Mouse (Mus musculus) forebrain, postnatal 0 days (tissue): ENCODE data around the gene Dus1l. TPM values are rescaled to one million over a fixed set of nuclear protein-coding genes. Genes with fewer than 3 reads are reported as not detected.
"Not testable (repeated sequence)": the region's sequence is repeated elsewhere in the genome, so short reads cannot be mapped to it uniquely, and the experiment has no call there.

Source experiments
- ATAC-seq: fragments of 200-750 bp; cut with Nextera tagmentation; 2 replicates; pipeline ENCODE4 v1.8.0; 2017; ENCODE audit warnings: mild to moderate bottlenecking, moderate library complexity
- DNase-seq: peaks from one replicate; pipeline ENCODE4 v3.0.0-alpha.2; 2015
- H3K27ac ChIP-seq: fragments of 300-500 bp; sonication (generic); 2 replicates; pipeline ENCODE4 v1.5.1; 2014; ENCODE audit warnings: low read depth, mild to moderate bottlenecking, antibody characterized with exemption, low read length, moderate library complexity, mixed read lengths
- H3K27me3 ChIP-seq: fragments of 300-500 bp; sonication (generic); 2 replicates; pipeline ENCODE4 v1.6.1; 2014; ENCODE audit warnings: mild to moderate bottlenecking, low read length, mixed read lengths; ENCODE audit not compliant: insufficient read depth
- H3K36me3 ChIP-seq: fragments of 300-500 bp; sonication (generic); 2 replicates; pipeline ENCODE4 v1.6.1; 2014; ENCODE audit warnings: mild to moderate bottlenecking, moderate library complexity; ENCODE audit not compliant: insufficient read depth
- H3K4me1 ChIP-seq: fragments of 300-500 bp; sonication (generic); 2 replicates; pipeline ENCODE4 v1.6.1; 2014; ENCODE audit warnings: antibody characterized with exemption; ENCODE audit not compliant: insufficient read depth
- H3K4me2 ChIP-seq: fragments of 300-500 bp; sonication (generic); 2 replicates; pipeline ENCODE4 v1.6.1; 2014; ENCODE audit warnings: low read depth, mild to moderate bottlenecking, moderate library complexity
- H3K4me3 ChIP-seq: fragments of 300-500 bp; sonication (generic); 2 replicates; pipeline ENCODE4 v1.5.1; 2014; ENCODE audit warnings: low read depth, low read length, mixed read lengths
- H3K9ac ChIP-seq: fragments of 300-500 bp; sonication (generic); 2 replicates; pipeline ENCODE4 v1.6.1; 2014; ENCODE audit warnings: mild to moderate bottlenecking
- H3K9me3 ChIP-seq: fragments of 300-500 bp; sonication (generic); 2 replicates; pipeline ENCODE4 v1.6.1; 2016; ENCODE audit warnings: low read length
- CTCF ChIP-seq: sonication (generic); IDR thresholded peaks from 2 replicates; pipeline ENCODE4 v1.5.1; 2016; ENCODE audit warnings: antibody characterized with exemption, control low read depth, low read depth
- WGBS: fragments of 180-500 bp; shearing (Covaris S2); extraction: QIAGEN DNeasy Blood & Tissue Kit; methylation state at CpG from one replicate; pipeline ENCODE4 v1.1.7; 2014; 5-methylcytosine and 5-hydroxymethylcytosine counted together
- polyA plus RNA-seq: library from polyadenylated mRNA; unstranded; fragments of >200 nt; fragmentation: Nextera tagmentation; extraction: Ambion mirVana; gene quantifications from 2 replicates; pipeline ENCODE4 v1.2.1, GENCODE M21; 2015
- total RNA-seq: library from RNA; depleted of rRNA; stranded (reverse); fragments of >200 nt; gene quantifications from 2 replicates; pipeline ENCODE4 v1.2.3, GENCODE M21; 2014

Dus1l gene
- total and polyA plus RNA-seq, 2 experiments from 2014 or later: 38.6 to 52.0 TPM

GRCm38 (mm10) chr11:120800061-120800904, 4.1 kb upstream of the Dus1l start:
- Histone ChIP-seq H3K27me3 (no peaks in the 10 kb centered on the region), H3K4me1 (peaks cover 3% of the 10 kb centered on the region), H3K9me3 (no peaks in the 10 kb centered on the region), H3K27ac (peak overlapping the region; percentile 29; the same call in 1 of the 2 replicates), H3K4me3 (no peak overlapping the region), H3K4me2 (0 out of 2 replicates have a peak overlapping the region, but pooled peaks have one; percentile 3), H3K9ac (no peak overlapping the region), H3K36me3 (peaks cover under 1% of the 10 kb centered on the region; the same call in 1 of the 2 replicates)
- DNase-seq: peak; percentile 88
- ATAC-seq: peak; percentile 68
- 9% methylated on average over 10 of the region's 10 CpGs for WGBS
- peak; percentile 88 for TF ChIP-seq CTCF

- no peaks in the 10 kb centered on the region for H3K27me3 ChIP-seq
- H3K4me2 ChIP-seq: 0 out of 2 replicates have a peak overlapping the region, but pooled peaks have one; percentile 3
- no peak overlapping the region for H3K4me3 ChIP-seq
- no peaks in the 10 kb centered on the region for H3K9me3 ChIP-seq
- 63% methylated on average over 6 of the region's 6 CpGs for WGBS
- no peak for TF ChIP-seq CTCF
- peaks cover 6% of the 10 kb centered on the region for H3K4me1 ChIP-seq
- H3K36me3 ChIP-seq: no peaks in the 10 kb centered on the region
- H3K27ac ChIP-seq: peak overlapping the region; percentile 29; the same call in 1 of the 2 replicates
- DNase-seq: no peak
- no peak for ATAC-seq
- H3K9ac ChIP-seq: no peak overlapping the region
Measured at GRCm38 (mm10) chr11:120799316-120799890, 3.2 kb upstream of the Dus1l start.

- peaks cover 9% of the 10 kb centered on the region for H3K36me3 ChIP-seq
- no peak overlapping the region for H3K27ac ChIP-seq
- H3K9me3 ChIP-seq: no peaks in the 10 kb centered on the region
- 88% methylated on average over 3 of the region's 3 CpGs for WGBS
- peaks cover 6% of the 10 kb centered on the region for H3K4me1 ChIP-seq
- no peaks in the 10 kb centered on the region for H3K27me3 ChIP-seq
- H3K9ac ChIP-seq: no peak overlapping the region
- no peak for DNase-seq
- no peak for TF ChIP-seq CTCF
- H3K4me2 ChIP-seq: no peak overlapping the region
- H3K4me3 ChIP-seq: no peak overlapping the region
- ATAC-seq: no peak
Measured at GRCm38 (mm10) chr11:120798244-120798643, 2.0 kb upstream of the Dus1l start.

GRCm38 (mm10) chr11:120796614-120796946, 377 bp upstream of the Dus1l start:
- Histone ChIP-seq H3K4me3 (peak overlapping the region; percentile 73), H3K27ac (peak overlapping the region; percentile 83), H3K9ac (peak overlapping the region; percentile 83), H3K9me3 (no peaks in the 10 kb centered on the region), H3K4me1 (peaks cover 6% of the 10 kb centered on the region), H3K36me3 (peaks cover 25% of the 10 kb centered on the region), H3K27me3 (no peaks in the 10 kb centered on the region), H3K4me2 (peak overlapping the region; percentile 94)
- ATAC-seq (no peak; the same call in 1 of the 2 replicates), DNase-seq (no peak)
- 20% methylated on average over 8 of the region's 8 CpGs for WGBS
- no peak for TF ChIP-seq CTCF

GRCm38 (mm10) chr11:120792652-120793051, 3.6 kb downstream of the Dus1l start:
- H3K4me3 ChIP-seq: no peak overlapping the region
- H3K9ac ChIP-seq: no peak overlapping the region
- TF ChIP-seq CTCF: no peak
- H3K27ac ChIP-seq: no peak overlapping the region
- WGBS: 96% methylated on average over 9 of the region's 9 CpGs
- no peaks in the 10 kb centered on the region for H3K9me3 ChIP-seq
- peaks cover 6% of the 10 kb centered on the region for H3K4me1 ChIP-seq
- DNase-seq (no peak), ATAC-seq (no peak)
- no peaks in the 10 kb centered on the region for H3K27me3 ChIP-seq
- H3K4me2 ChIP-seq: no peak overlapping the region
- peaks cover 59% of the 10 kb centered on the region for H3K36me3 ChIP-seq

- DNase-seq (no peak), ATAC-seq (peak; percentile 50; the same call in 1 of the 2 replicates)
- H3K27me3 ChIP-seq: no peaks in the 10 kb centered on the region
- peaks cover 79% of the 10 kb centered on the region for H3K36me3 ChIP-seq
- 91% methylated on average over 3 of the region's 3 CpGs for WGBS
- peaks cover 6% of the 10 kb centered on the region for H3K4me1 ChIP-seq
- no peak overlapping the region for H3K9ac ChIP-seq
- no peak overlapping the region for H3K4me3 ChIP-seq
- 0 out of 2 replicates have a peak, but pooled peaks have one; percentile 3 for TF ChIP-seq CTCF
- no peaks in the 10 kb centered on the region for H3K9me3 ChIP-seq
- no peak overlapping the region for H3K27ac ChIP-seq
- no peak overlapping the region for H3K4me2 ChIP-seq
Measured at GRCm38 (mm10) chr11:120789810-120790209, 6.4 kb downstream of the Dus1l start.

GRCm38 (mm10) chr11:120789355-120789754, 6.8 kb downstream of the Dus1l start:
- Histone ChIP-seq H3K4me3 (no peak overlapping the region), H3K9me3 (no peaks in the 10 kb centered on the region), H3K36me3 (peaks cover 79% of the 10 kb centered on the region), H3K9ac (no peak overlapping the region), H3K4me2 (no peak overlapping the region), H3K27me3 (no peaks in the 10 kb centered on the region), H3K27ac (no peak overlapping the region), H3K4me1 (peaks cover 6% of the 10 kb centered on the region)
- ATAC-seq (no peak), DNase-seq (no peak)
- TF ChIP-seq CTCF: no peak
- WGBS: 91% methylated on average over 4 of the region's 4 CpGs

- not testable (repeated sequence) for H3K9ac ChIP-seq, ATAC-seq, H3K27ac ChIP-seq, H3K4me3 ChIP-seq, H3K4me2 ChIP-seq, H3K9me3 ChIP-seq, H3K4me1 ChIP-seq, H3K27me3 ChIP-seq, DNase-seq
- peaks cover 73% of the 10 kb centered on the region for H3K36me3 ChIP-seq
- WGBS: 85% methylated on average over 9 of the region's 10 CpGs
Measured at GRCm38 (mm10) chr11:120788460-120788859, 7.7 kb downstream of the Dus1l start.
